25 mouse cellular contexts compared by ENCODE assay signal in the genomic region with DNA sequence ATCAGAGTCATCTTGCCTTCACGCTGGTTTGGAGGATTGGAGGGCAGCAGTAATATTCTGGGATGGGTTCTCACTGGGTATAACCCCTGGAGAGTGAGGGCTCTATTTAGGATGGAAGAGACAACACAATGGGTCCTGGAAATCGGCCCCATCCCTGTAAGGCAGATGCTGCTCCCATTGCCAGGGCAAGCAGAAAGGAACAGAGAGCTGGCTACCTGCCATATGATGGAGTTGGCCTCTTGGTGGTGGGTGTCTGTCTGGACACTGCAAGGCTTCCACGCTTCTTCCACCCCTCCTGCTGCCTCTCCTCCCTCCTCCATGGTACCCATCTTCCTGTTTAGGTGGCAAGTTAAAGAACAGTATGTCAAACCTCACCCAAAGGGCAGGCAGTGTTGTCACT.
DNase-seq lines count a peak whose midpoint lies in the region; ATAC-seq and TF ChIP-seq lines count a peak whose summit lies in the region.
"Had no signal": no experiment of that assay in that cellular context is flagged by ENCODE, and none has a peak within 500 bp of the region (broad histone marks: within the 10 kb centered on the region; RNA-seq: fewer than 3 reads in every experiment).

No protein-coding gene starts in this region.

- no peak for TF ChIP-seq POLR2A in myocyte (IDR thresholded peaks at IDR 0.05; ENCODE audit: insufficient read length, low read depth)

- no peaks in the 10 kb centered on the region for H3K79me2 ChIP-seq in myocyte (ENCODE audit: control insufficient read depth, insufficient read depth)

- no peak overlapping the region for H3K4me2 ChIP-seq in lung, embryonic 16.5 days (ENCODE audit: low read depth, low read length)
- H3K4me2 ChIP-seq in myocyte (ENCODE audit: low read depth): peak overlapping the region; percentile 38
- H3K4me2 ChIP-seq: embryonic facial prominence, embryonic 12.5 days; forebrain, embryonic 12.5 days had no signal

- peaks cover 13% of the 10 kb centered on the region for H3K4me1 ChIP-seq in lung, embryonic 16.5 days (replicated peaks; ENCODE audit: control insufficient read depth, insufficient read depth, low read length)
- H3K4me1 ChIP-seq: embryonic facial prominence, embryonic 12.5 days had no signal

- TF ChIP-seq CTCF in gastrocnemius, adult 2 months (IDR thresholded peaks at IDR 0.05): no peak

- peak; percentile 50 to 59 for DNase-seq in cerebellum, postnatal 10 days
- DNase-seq in cerebellum, adult 18-20 months: no peak
- DNase-seq in left cerebral cortex, postnatal 4 days: peak; percentile 39
- no peak for DNase-seq in left cerebral cortex, adult 9 months (ENCODE audit: low spot score in 2 of 2)
- no peak for DNase-seq in lung, postnatal 25 days (ENCODE audit: low spot score)
- DNase-seq in gastrocnemius, adult 2 months: no peak
- DNase-seq: adrenal gland, adult 8-10 months; adrenal gland, postnatal 14 days; B cell, adult 2 months; cerebellum, adult 11-12 months; cerebellum, adult 8-10 months; cerebellum, adult 9-11 months; cerebellum, postnatal 25 days had no signal

- WGBS in lung, embryonic 16.5 days: 70% methylated on average over 3 of the region's 3 CpGs

- no peaks in the 10 kb centered on the region for H3K27me3 ChIP-seq in lung, embryonic 16.5 days (ENCODE audit: control insufficient read depth, insufficient read depth, low read depth, low read length)
- no peaks in the 10 kb centered on the region for H3K27me3 ChIP-seq in myocyte (ENCODE audit: control insufficient read depth, insufficient read depth, insufficient read length)
- H3K27me3 ChIP-seq: embryonic facial prominence, embryonic 12.5 days; forebrain, embryonic 12.5 days; Patski had no signal

- no peak for ATAC-seq in lung, embryonic 16.5 days (ENCODE audit: low read depth)
- ATAC-seq: activated CD4-positive, CD25-positive, alpha-beta regulatory T cell, adult 4 months; CD4-positive, CD25-positive, alpha-beta regulatory T cell, adult 4 months; forebrain, embryonic 14.5 days; forebrain, embryonic 16.5 days; Patski had no signal

- no peak overlapping the region for H3K4me3 ChIP-seq in lung, embryonic 16.5 days (ENCODE audit: low read length)
- no peak overlapping the region for H3K4me3 ChIP-seq in myocyte
- no peak overlapping the region for H3K4me3 ChIP-seq in gastrocnemius, adult 2 months
- H3K4me3 ChIP-seq: embryonic facial prominence, embryonic 10.5 days; embryonic facial prominence, embryonic 12.5 days; forebrain, embryonic 10.5 days; forebrain, embryonic 12.5 days had no signal

- H3K9ac ChIP-seq in lung, embryonic 16.5 days (ENCODE audit: low read length): no peak overlapping the region
- H3K9ac ChIP-seq: embryonic facial prominence, embryonic 12.5 days; forebrain, embryonic 12.5 days had no signal

- H3K27ac ChIP-seq in lung, embryonic 16.5 days (ENCODE audit: low read length): peak overlapping the region; percentile 47; the same call in 1 of the 2 replicates
- H3K27ac ChIP-seq in gastrocnemius, adult 2 months: no peak overlapping the region
- H3K27ac ChIP-seq: embryonic facial prominence, embryonic 10.5 days; embryonic facial prominence, embryonic 12.5 days; forebrain, embryonic 10.5 days; forebrain, embryonic 12.5 days had no signal

- intact Hi-C loops in left cerebral cortex, postnatal 4 days (cut with DNase I): no loop called here
- intact Hi-C loops in gastrocnemius, adult 2 months (cut with DNase I): no loop called here

- no peaks in the 10 kb centered on the region for H3K36me3 ChIP-seq in lung, embryonic 16.5 days (ENCODE audit: control insufficient read depth, insufficient read depth, low read length)
- no peaks in the 10 kb centered on the region for H3K36me3 ChIP-seq in myocyte (ENCODE audit: control insufficient read depth, insufficient read depth)
- H3K36me3 ChIP-seq: embryonic facial prominence, embryonic 10.5 days; embryonic facial prominence, embryonic 12.5 days; forebrain, embryonic 10.5 days; forebrain, embryonic 12.5 days; G1E had no signal

- no peak overlapping the region for H3ac ChIP-seq in myocyte (ENCODE audit: control insufficient read depth, insufficient read length)

- H3K9me3 ChIP-seq in lung, embryonic 16.5 days (ENCODE audit: control insufficient read depth, low read length): no peaks in the 10 kb centered on the region; the same call in 1 of the 2 replicates
- H3K9me3 ChIP-seq: embryonic facial prominence, embryonic 10.5 days; embryonic facial prominence, embryonic 12.5 days; forebrain, embryonic 10.5 days; forebrain, embryonic 12.5 days had no signal

TF ChIP-seq in myocyte, 11 proteins besides CTCF, POLR2A, EP300 and RAD21:
- no peak for TF ChIP-seq POLR2AphosphoS2 (IDR thresholded peaks at IDR 0.05; ENCODE audit: insufficient read length, low read depth)
- TF ChIP-seq CEBPB (IDR thresholded peaks at IDR 0.05; ENCODE audit: insufficient read depth, poor library complexity, severe bottlenecking): no peak
- no peak for TF ChIP-seq SRF (IDR thresholded peaks at IDR 0.05; ENCODE audit: control insufficient read depth, insufficient read length, low read depth)
- no peak for TF ChIP-seq MAX (IDR thresholded peaks at IDR 0.05; ENCODE audit: low read depth)
- no peak for TF ChIP-seq E2F4 (IDR thresholded peaks at IDR 0.05; ENCODE audit: insufficient read depth)
- TF ChIP-seq REST (IDR thresholded peaks at IDR 0.05; ENCODE audit: insufficient read depth, insufficient read length): no peak
- no peak for TF ChIP-seq USF1 (IDR thresholded peaks at IDR 0.05; ENCODE audit: low read depth)
- no peak for TF ChIP-seq MYOG (IDR thresholded peaks at IDR 0.05; ENCODE audit: control insufficient read depth in 1 of 3, insufficient read depth in 1 of 3, insufficient read length in 2 of 3, low read depth in 2 of 3)
- no peak for TF ChIP-seq TCF12 (IDR thresholded peaks at IDR 0.05; ENCODE audit: insufficient read depth, poor library complexity, severe bottlenecking)
- no peak for TF ChIP-seq MYOD1 (IDR thresholded peaks at IDR 0.05; ENCODE audit: control insufficient read depth in 1 of 3, insufficient read length in 2 of 3, low read depth in 2 of 3)
- TF ChIP-seq TCF3 (IDR thresholded peaks at IDR 0.05; ENCODE audit: insufficient read length, low read depth): no peak

Comparison
In these comparisons a context has a peak if more than half of its experiments do, and no peak if none do; other contexts are left out.
1. DNase-seq: peak in cerebellum, postnatal 10 days (2 of 2) and left cerebral cortex, postnatal 4 days (single experiment); none in cerebellum, adult 18-20 months (0 of 2), left cerebral cortex, adult 9 months (0 of 2), lung, postnatal 25 days (single experiment) and gastrocnemius, adult 2 months (single experiment).